Mouse (Mus musculus) bone marrow macrophage, adult 2 months (primary cell): ENCODE data around the gene Akap13.

Experiments used
- CTCF ChIP-seq: IDR thresholded peaks from 2 replicates; pipeline ENCODE4 v1.5.1; 2012; ENCODE audit warnings: low read depth, mild to moderate bottlenecking, low read length, moderate library complexity
- POLR2A ChIP-seq: IDR thresholded peaks from 2 replicates; pipeline ENCODE4 v1.6.1; 2012; ENCODE audit warnings: mild to moderate bottlenecking, low read depth, low read length, borderline replicate concordance

- TF ChIP-seq POLR2A (no peak), CTCF (no peak)
Measured at GRCm38 (mm10) chr7:75744978-75745638, 289.8 kb downstream of the Akap13 start.
